In genomic region chr10:67846016-67846650, GRCm38 (mm10) we compare ENCODE assay signal across 13 mouse cellular contexts.
A peak's percentile ranks its signal among the peaks of the same experiment; 100 is the strongest.
DNase-seq lines count a peak whose midpoint lies in the region; ATAC-seq lines count a peak whose summit lies in the region.
"Had no signal": no experiment of that assay in that cellular context is flagged by ENCODE, and none has a peak within 500 bp of the region (broad histone marks: within the 10 kb centered on the region; RNA-seq: fewer than 3 reads in every experiment).

No protein-coding gene starts in this region.

- no peak for ATAC-seq in cerebellum, adult (ENCODE audit: insufficient number of reproducible peaks, low FRiP score, low TSS enrichment)
- ATAC-seq: forebrain, embryonic 14.5 days; hindbrain, embryonic 16.5 days had no signal

- DNase-seq in cerebellum, adult 9-11 months: peak; percentile 8
- peak; percentile 75 for DNase-seq in 3134 (ENCODE audit: extremely low read depth, insufficient read length, low spot score)
- peak; percentile 50 for DNase-seq in fibroblast of lung, adult 2 months (ENCODE audit: low read depth)
- peak; percentile 35 for DNase-seq in lung, postnatal 14 days
- DNase-seq in liver: no peak
- no peak for DNase-seq in adrenal gland, postnatal 4 days (ENCODE audit: low spot score in 2 of 2)
- no peak for DNase-seq in right cerebral cortex, postnatal 10 days (ENCODE audit: low spot score in 2 of 2)
- DNase-seq: cerebellum, postnatal 25 days; kidney, adult 8-10 months; right cerebral cortex, postnatal 25 days had no signal

Comparison
In these comparisons a context has a peak if more than half of its experiments do, and no peak if none do; other contexts are left out.
1. DNase-seq: peak in cerebellum, adult 9-11 months (single experiment), 3134 (single experiment), fibroblast of lung, adult 2 months (single experiment) and lung, postnatal 14 days (single experiment); none in liver (single experiment), adrenal gland, postnatal 4 days (0 of 2) and right cerebral cortex, postnatal 10 days (0 of 2).